Mouse (Mus musculus): ENCODE results near the gene Babam1. TPM values are rescaled to one million over a fixed set of nuclear protein-coding genes. Genes with fewer than 3 reads are reported as not detected.
"Not testable (repeated sequence)": the region's sequence is repeated elsewhere in the genome, so short reads cannot be mapped to it uniquely, and the experiment has no call there.

Babam1 gene
- polyA plus RNA-seq, 1 experiment = 118 TPM

GRCm38 (mm10) chr8:71408231-71408630 is 11.6 kb downstream of the Babam1 start:
- no peaks in the 10 kb centered on the region for H3K27me3 ChIP-seq (ENCODE audit: control insufficient read depth, insufficient read depth, insufficient read length)
- TF ChIP-seq MYOG (IDR thresholded peaks at IDR 0.05; ENCODE audit: control insufficient read depth, extremely low read depth, insufficient read length) (no peak), MYOD1 (IDR thresholded peaks at IDR 0.05; ENCODE audit: control insufficient read depth, insufficient read length, low read depth) (no peak), CEBPB (IDR thresholded peaks at IDR 0.05; ENCODE audit: low read depth) (no peak), USF1 (IDR thresholded peaks at IDR 0.05; ENCODE audit: low read depth) (no peak), MAX (IDR thresholded peaks at IDR 0.05) (no peak), FOSL1 (IDR thresholded peaks at IDR 0.05; ENCODE audit: insufficient read depth, low read length, poor library complexity, severe bottlenecking) (no peak), CTCF (IDR thresholded peaks at IDR 0.05; ENCODE audit: control insufficient read depth, insufficient read depth, insufficient read length) (no peak)
- H3K4me3 ChIP-seq (ENCODE audit: insufficient read depth, poor library complexity, severe bottlenecking) = no peak overlapping the region
- peaks cover 29% of the 10 kb centered on the region for H3K36me3 ChIP-seq (ENCODE audit: control insufficient read depth, insufficient read depth)
- H3K79me3 ChIP-seq (ENCODE audit: low read depth) = peaks cover 6% of the 10 kb centered on the region
- H3K79me2 ChIP-seq (ENCODE audit: control insufficient read depth, insufficient read depth) = peaks cover 22% of the 10 kb centered on the region
- H3ac ChIP-seq (ENCODE audit: control insufficient read depth, insufficient read length, low read depth) = no peak overlapping the region

DNA sequence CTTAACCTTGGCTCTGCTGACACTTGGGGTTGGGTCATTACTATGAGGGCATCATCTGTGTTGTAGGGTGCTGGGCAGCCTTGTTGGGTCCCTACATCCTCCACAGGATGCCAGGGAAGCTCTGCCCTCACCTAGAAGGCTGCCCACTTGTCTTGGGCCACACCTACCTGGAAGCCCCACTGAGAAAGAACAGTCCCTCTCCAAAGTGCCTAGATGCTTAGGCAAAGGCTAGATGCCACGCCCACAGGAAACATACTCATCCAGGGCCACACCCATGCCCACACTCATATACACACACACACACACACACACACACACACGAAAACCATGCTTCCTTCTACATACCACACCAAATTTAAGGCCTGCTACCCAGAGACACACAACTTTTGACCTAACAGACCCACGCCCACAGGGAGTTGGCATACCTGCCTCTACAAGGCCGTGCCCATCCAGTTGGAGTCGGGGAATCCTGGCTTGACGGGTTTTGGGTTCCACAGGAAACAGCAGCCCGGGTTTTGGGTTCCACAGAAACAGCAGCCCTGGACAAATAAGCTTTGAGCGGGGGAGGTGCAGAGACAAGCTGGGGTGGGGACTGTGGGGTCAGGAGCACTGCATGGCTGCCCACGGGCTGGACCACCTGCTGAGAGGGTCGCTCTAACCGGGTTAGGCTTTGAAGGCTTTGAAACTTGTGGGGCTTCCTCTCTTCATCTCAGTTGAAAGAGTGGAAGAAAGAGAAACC is 15.0 kb downstream of the Babam1 start:
- H3K79me2 ChIP-seq (ENCODE audit: control insufficient read depth, insufficient read depth) = peaks cover 15% of the 10 kb centered on the region
- H3K79me3 ChIP-seq (ENCODE audit: low read depth) = peaks cover 2% of the 10 kb centered on the region
- no peak overlapping the region for H3ac ChIP-seq (ENCODE audit: control insufficient read depth, insufficient read length, low read depth)
- peaks cover 29% of the 10 kb centered on the region for H3K36me3 ChIP-seq (ENCODE audit: control insufficient read depth, insufficient read depth)
- TF ChIP-seq FOSL1 (IDR thresholded peaks at IDR 0.05; ENCODE audit: insufficient read depth, low read length, poor library complexity, severe bottlenecking) (no peak), CEBPB (IDR thresholded peaks at IDR 0.05; ENCODE audit: low read depth) (no peak), MAX (IDR thresholded peaks at IDR 0.05) (no peak), MYOD1 (IDR thresholded peaks at IDR 0.05; ENCODE audit: control insufficient read depth, insufficient read length, low read depth) (no peak), USF1 (IDR thresholded peaks at IDR 0.05; ENCODE audit: low read depth) (no peak), MYOG (IDR thresholded peaks at IDR 0.05; ENCODE audit: control insufficient read depth, extremely low read depth, insufficient read length) (no peak), CTCF (IDR thresholded peaks at IDR 0.05; ENCODE audit: control insufficient read depth, insufficient read depth, insufficient read length) (no peak)
- H3K27me3 ChIP-seq (ENCODE audit: control insufficient read depth, insufficient read depth, insufficient read length) = no peaks in the 10 kb centered on the region
- no peak overlapping the region for H3K4me3 ChIP-seq (ENCODE audit: insufficient read depth, poor library complexity, severe bottlenecking)

- Histone ChIP-seq H3ac (ENCODE audit: control insufficient read depth, insufficient read length, low read depth) (no peak overlapping the region), H3K79me3 (ENCODE audit: low read depth) (no peaks in the 10 kb centered on the region), H3K27me3 (ENCODE audit: control insufficient read depth, insufficient read depth, insufficient read length) (no peaks in the 10 kb centered on the region), H3K36me3 (ENCODE audit: control insufficient read depth, insufficient read depth) (no peaks in the 10 kb centered on the region), H3K4me3 (ENCODE audit: insufficient read depth, poor library complexity, severe bottlenecking) (no peak overlapping the region), H3K79me2 (ENCODE audit: control insufficient read depth, insufficient read depth) (no peaks in the 10 kb centered on the region)
- TF ChIP-seq CTCF (IDR thresholded peaks at IDR 0.05; ENCODE audit: control insufficient read depth, insufficient read depth, insufficient read length) (no peak), MYOD1 (IDR thresholded peaks at IDR 0.05; ENCODE audit: control insufficient read depth, insufficient read length, low read depth) (no peak), MYOG (IDR thresholded peaks at IDR 0.05; ENCODE audit: control insufficient read depth, extremely low read depth, insufficient read length) (no peak), MAX (IDR thresholded peaks at IDR 0.05) (no peak), FOSL1 (IDR thresholded peaks at IDR 0.05; ENCODE audit: insufficient read depth, low read length, poor library complexity, severe bottlenecking) (no peak), CEBPB (IDR thresholded peaks at IDR 0.05; ENCODE audit: low read depth) (no peak)
Observed at GRCm38 (mm10) chr8:71422121-71422520, 25.5 kb downstream of the Babam1 start.

- H3K79me2 ChIP-seq (ENCODE audit: control insufficient read depth, insufficient read depth); H3K27me3 ChIP-seq (ENCODE audit: control insufficient read depth, insufficient read depth, insufficient read length); H3ac ChIP-seq (ENCODE audit: control insufficient read depth, insufficient read length, low read depth); H3K79me3 ChIP-seq (ENCODE audit: low read depth); H3K36me3 ChIP-seq (ENCODE audit: control insufficient read depth, insufficient read depth); H3K4me3 ChIP-seq (ENCODE audit: insufficient read depth, poor library complexity, severe bottlenecking): not testable (repeated sequence)
Observed at GRCm38 (mm10) chr8:71432935-71433334, 36.3 kb downstream of the Babam1 start.

DNA sequence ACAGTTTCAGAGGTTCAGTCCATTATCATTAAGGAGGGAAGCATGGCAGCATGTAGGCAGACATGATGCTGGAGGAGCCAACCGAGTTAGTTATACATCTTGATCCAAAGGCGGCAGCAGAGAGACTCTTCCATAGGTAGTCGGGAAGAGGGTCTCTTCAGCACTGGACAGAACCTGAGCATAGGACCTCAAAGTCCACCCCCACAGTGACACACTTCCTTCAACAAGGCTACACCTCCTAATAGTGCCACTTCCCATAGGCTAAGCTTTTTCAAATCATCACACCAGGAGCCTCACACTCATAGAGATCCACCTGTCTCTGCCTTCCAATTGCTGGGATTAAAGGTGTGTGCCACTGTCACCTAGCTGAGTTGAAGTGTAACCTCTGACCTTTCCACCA is 40.4 kb downstream of the Babam1 start:
- H3K36me3 ChIP-seq (ENCODE audit: control insufficient read depth, insufficient read depth) = no peaks in the 10 kb centered on the region
- no peaks in the 10 kb centered on the region for H3K79me3 ChIP-seq (ENCODE audit: low read depth)
- H3K4me3 ChIP-seq (ENCODE audit: insufficient read depth, poor library complexity, severe bottlenecking) = no peak overlapping the region
- H3K79me2 ChIP-seq (ENCODE audit: control insufficient read depth, insufficient read depth) = no peaks in the 10 kb centered on the region
- H3ac ChIP-seq (ENCODE audit: control insufficient read depth, insufficient read length, low read depth) = no peak overlapping the region
- no peaks in the 10 kb centered on the region for H3K27me3 ChIP-seq (ENCODE audit: control insufficient read depth, insufficient read depth, insufficient read length)
- no peak for TF ChIP-seq USF1 (IDR thresholded peaks at IDR 0.05; ENCODE audit: low read depth)
- no peak for TF ChIP-seq CEBPB (IDR thresholded peaks at IDR 0.05; ENCODE audit: low read depth)
- TF ChIP-seq MAX (IDR thresholded peaks at IDR 0.05) = no peak
- no peak for TF ChIP-seq MYOG (IDR thresholded peaks at IDR 0.05; ENCODE audit: control insufficient read depth, extremely low read depth, insufficient read length)
- TF ChIP-seq FOSL1 (IDR thresholded peaks at IDR 0.05; ENCODE audit: insufficient read depth, low read length, poor library complexity, severe bottlenecking) = no peak
- no peak for TF ChIP-seq MYOD1 (IDR thresholded peaks at IDR 0.05; ENCODE audit: control insufficient read depth, insufficient read length, low read depth)
- no peak for TF ChIP-seq CTCF (IDR thresholded peaks at IDR 0.05; ENCODE audit: control insufficient read depth, insufficient read depth, insufficient read length)

- Histone ChIP-seq H3K79me2 (ENCODE audit: control insufficient read depth, insufficient read depth) (no peaks in the 10 kb centered on the region), H3K27me3 (ENCODE audit: control insufficient read depth, insufficient read depth, insufficient read length) (no peaks in the 10 kb centered on the region), H3ac (ENCODE audit: control insufficient read depth, insufficient read length, low read depth) (no peak overlapping the region), H3K79me3 (ENCODE audit: low read depth) (no peaks in the 10 kb centered on the region), H3K36me3 (ENCODE audit: control insufficient read depth, insufficient read depth) (no peaks in the 10 kb centered on the region), H3K4me3 (ENCODE audit: insufficient read depth, poor library complexity, severe bottlenecking) (no peak overlapping the region)
- no peak for TF ChIP-seq MYOD1 (IDR thresholded peaks at IDR 0.05; ENCODE audit: control insufficient read depth, insufficient read length, low read depth)
- TF ChIP-seq MYOG (IDR thresholded peaks at IDR 0.05; ENCODE audit: control insufficient read depth, extremely low read depth, insufficient read length) = no peak
- TF ChIP-seq CEBPB (IDR thresholded peaks at IDR 0.05; ENCODE audit: low read depth) = no peak
- no peak for TF ChIP-seq MAX (IDR thresholded peaks at IDR 0.05)
- no peak for TF ChIP-seq USF1 (IDR thresholded peaks at IDR 0.05; ENCODE audit: low read depth)
- no peak for TF ChIP-seq FOSL1 (IDR thresholded peaks at IDR 0.05; ENCODE audit: insufficient read depth, low read length, poor library complexity, severe bottlenecking)
- TF ChIP-seq CTCF (IDR thresholded peaks at IDR 0.05; ENCODE audit: control insufficient read depth, insufficient read depth, insufficient read length) = no peak
Observed at GRCm38 (mm10) chr8:71441404-71441803, 44.7 kb downstream of the Babam1 start.
